Mouse (Mus musculus) large intestine, adult 2 months (tissue): Measurements from ENCODE around the gene C2cd2l. TPM values are rescaled to one million over a fixed set of nuclear protein-coding genes. Genes with fewer than 3 reads are reported as not detected.
"Not testable (repeated sequence)": the region's sequence is repeated elsewhere in the genome, so short reads cannot be mapped to it uniquely, and the experiment has no call there.

Experiments
- DNase-seq: peaks from one replicate; pipeline ENCODE4 v3.0.0-alpha.2; 2012; ENCODE audit warnings: low read depth, low spot score
- WGBS: fragments of 180-500 bp; shearing (Covaris S2); methylation state at CpG from one replicate; pipeline ENCODE4 v1.1.7; 2018; 5-methylcytosine and 5-hydroxymethylcytosine counted together
- polyA plus RNA-seq: library from polyadenylated mRNA; depleted of rRNA; stranded (reverse); fragments of >200 nt; gene quantifications from 2 replicates; pipeline ENCODE4 v1.2.3, GENCODE M21; 2012

The C2cd2l gene
- polyA plus RNA-seq, 1 experiment = 114 TPM

DNA sequence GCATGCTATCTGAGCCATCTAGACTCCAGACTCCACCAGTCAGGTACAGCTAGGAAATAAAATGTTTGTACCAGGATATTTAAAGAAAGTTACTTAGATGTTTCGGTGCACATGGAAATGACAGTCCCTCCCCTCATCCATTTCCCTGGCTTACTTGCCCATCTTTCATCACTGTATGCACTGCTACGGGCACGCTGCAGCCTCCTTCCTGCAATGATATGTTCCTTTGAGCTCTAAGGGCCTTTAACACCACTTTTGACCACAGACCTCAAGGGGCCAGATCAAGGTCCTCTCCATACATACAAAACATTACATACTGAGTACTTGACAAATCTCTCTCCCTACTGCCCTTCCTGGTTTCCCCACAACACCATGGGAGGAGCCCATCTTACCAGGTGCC lies 16.9 kb upstream of the C2cd2l start:
- no peak for DNase-seq
- WGBS = 65% methylated on average over 3 of the region's 3 CpGs

DNA sequence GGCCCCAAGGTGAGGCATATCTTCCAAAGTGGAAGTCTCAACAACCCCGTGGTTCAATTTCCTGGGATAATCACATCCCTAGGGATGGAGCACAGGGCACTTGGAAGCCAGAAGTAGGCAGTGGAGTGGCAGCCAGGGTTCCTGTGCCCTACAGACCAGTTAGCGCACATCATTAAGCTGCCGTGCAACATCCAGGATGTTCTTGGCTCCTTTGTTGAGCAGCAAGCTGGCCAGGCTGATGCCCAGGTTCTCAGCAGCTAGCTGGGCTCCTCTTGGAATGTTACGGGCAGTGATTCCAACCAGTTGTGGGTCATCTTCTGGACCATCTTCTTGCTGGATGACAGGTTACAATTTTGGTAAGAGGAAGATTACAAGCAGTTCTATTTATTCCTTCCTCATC lies 16.4 kb upstream of the C2cd2l start:
- 35% methylated on average over 4 of the region's 4 CpGs for WGBS
- not testable (repeated sequence) for DNase-seq

- 5% methylated on average over 5 of the region's 5 CpGs for WGBS
- DNase-seq = no peak
Measured at GRCm38 (mm10) chr9:44336093-44336406, 16.0 kb upstream of the C2cd2l start.

DNA sequence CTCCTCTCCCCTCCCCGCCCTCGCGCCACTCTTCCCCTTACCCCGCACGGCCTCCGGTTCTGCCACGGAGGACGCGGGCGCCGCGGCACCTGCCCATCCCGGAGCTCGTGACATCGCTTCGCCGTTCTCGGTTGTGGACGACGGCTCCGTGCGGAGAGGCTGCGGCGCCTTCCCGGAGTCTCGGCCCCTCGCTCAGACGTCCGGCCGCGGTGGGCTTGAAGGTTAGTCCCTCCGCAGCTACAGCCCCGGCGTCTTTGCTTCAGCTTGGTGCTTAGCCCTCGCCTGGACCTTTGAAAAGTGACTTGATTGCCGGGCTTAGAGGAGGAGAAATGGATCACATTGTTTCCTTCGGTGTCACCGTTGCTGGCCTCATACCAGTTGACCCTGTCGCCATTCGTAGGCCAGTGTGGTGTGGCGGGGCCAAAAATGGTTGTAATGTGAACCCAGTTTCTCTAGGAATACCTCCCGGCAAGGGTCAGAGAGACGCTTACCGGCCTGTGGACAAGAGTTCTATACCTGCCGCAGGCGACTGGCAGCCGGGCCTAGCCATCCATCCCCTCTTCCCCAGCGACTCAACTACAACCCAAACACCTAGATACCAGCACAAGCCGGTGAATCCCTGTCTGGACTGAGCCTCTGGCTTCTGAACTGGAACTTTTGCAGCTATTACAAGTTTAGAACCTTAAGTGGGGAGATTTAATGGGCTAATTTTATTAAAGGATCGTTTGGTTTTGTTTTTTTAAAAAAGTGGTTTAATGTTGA lies 15.4 kb upstream of the C2cd2l start:
- no peak for DNase-seq
- under 1% methylated on average over 50 of the region's 50 CpGs for WGBS

DNA sequence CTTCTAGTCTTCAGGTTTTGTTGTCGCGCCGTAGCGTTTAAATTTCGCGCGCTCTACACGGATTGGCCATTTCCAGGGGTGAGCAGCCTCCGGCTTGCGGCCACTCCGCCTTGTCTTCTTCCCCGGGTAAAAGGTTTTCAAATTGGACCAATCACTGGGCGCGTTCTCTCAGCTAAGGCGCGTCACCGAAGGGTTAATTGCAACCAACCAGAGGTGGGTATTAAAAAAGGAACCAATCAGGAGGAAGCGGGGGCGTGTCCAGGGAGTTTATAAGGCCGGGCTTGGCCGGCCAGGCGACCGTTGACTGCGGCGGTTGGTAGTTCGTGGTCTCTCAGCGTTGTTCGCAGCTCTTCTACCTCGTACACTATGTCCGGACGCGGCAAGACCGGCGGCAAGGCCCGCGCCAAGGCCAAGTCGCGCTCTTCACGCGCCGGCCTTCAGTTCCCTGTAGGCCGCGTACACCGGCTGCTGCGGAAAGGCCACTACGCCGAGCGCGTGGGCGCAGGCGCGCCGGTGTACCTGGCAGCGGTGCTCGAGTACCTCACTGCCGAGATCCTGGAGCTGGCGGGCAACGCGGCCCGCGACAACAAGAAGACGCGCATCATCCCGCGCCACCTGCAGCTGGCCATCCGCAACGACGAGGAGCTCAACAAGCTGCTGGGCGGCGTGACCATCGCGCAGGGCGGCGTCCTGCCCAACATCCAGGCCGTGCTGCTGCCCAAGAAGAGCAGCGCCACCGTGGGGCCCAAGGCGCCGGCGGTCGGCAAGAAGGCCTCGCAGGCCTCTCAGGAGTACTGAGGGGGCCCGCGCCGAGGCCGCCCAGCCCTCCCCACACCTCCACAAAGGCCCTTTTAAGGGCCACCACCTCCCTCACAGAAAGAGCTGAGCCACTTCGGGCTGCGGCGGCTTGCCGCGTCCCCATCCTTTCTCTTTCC lies 14.6 kb upstream of the C2cd2l start, which contains the start of gene H2afx:
Gene H2afx (plus strand): TSS at position 299 of the 935 bp plus-strand sequence.
- DNase-seq = peak; percentile 99
- under 1% methylated on average over 91 of the region's 91 CpGs for WGBS

DNA sequence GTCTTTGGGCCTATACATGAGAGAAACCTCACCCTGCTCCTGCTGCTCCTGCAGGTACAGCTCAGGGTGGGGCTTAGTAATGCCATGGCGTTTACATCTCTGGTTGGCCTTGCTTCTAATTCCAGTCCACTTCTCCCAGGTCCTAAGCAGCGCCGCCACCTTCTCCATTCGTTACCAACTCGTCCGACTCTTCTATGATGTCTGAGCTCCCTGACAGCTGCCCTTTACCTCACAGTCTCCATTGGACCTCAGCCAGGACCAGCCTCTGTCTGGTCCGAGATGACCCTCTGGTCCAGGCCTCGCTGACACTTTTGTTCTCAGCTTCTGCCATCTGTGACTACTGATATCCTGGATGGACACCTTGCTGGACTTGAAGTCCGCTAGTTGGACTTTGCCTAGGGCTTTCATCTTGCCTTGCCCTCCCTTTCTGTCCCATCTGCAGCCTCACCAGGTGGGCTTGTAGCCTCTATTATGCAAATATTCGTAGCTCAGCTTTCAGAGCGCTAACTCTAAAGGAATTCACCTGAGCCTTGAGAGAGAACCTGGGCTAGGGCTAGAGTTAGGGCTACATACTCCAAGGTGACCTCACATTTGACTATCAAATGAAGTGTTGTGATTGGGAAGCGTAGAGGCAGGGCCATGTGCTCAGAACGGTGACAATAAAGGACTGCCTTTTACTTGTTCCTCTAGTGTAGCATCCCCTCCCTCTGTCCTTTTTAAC lies 13.0 kb upstream of the C2cd2l start:
- DNase-seq = no peak
- WGBS = 91% methylated on average over 13 of the region's 13 CpGs

GRCm38 (mm10) chr9:44330736-44331135 lies 10.7 kb upstream of the C2cd2l start:
- DNase-seq = no peak
- 47% methylated on average over 6 of the region's 6 CpGs for WGBS

- no peak for DNase-seq
- WGBS = 84% methylated on average over 5 of the region's 5 CpGs
Measured at GRCm38 (mm10) chr9:44327926-44328325, 7.8 kb upstream of the C2cd2l start.

GRCm38 (mm10) chr9:44327064-44327711 lies 7.1 kb upstream of the C2cd2l start:
- no peak for DNase-seq
- under 1% methylated on average over 22 of the region's 22 CpGs for WGBS

DNA sequence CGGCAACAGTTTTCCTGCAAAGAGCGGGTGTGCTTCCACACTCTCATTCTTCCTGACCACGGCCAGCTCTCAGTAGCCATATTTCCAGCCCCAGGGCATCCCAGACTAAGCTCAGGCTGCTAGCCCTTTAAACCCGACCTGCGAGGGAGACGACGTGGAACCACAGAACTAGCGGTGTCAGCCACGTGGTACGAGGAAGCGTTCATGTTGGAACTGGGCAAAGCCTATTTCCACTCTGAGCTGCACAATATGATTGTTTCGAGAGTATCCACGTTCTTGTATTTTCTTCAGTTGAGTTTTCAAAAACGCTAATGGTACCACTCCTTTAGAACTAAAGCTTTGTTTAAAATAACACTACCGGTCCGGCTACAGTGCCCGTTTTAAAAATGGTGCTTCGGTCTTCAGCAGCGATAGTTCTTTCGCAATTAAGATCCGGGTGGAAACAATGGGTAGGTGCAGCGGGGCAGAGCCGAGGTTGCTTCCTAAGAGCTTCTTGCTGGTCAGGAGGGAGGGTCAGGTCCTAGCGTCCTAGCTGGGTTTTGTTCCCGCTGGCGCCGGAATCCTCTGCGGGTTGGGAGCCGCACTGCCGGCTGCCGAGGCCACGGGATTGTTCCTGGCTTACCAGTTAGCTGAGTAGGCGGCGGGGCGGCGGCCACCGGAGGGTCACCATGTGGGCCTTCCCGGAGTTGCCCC lies 6.4 kb upstream of the C2cd2l start:
- under 1% methylated on average over 38 of the region's 38 CpGs for WGBS
- peak; percentile 80 for DNase-seq

DNA sequence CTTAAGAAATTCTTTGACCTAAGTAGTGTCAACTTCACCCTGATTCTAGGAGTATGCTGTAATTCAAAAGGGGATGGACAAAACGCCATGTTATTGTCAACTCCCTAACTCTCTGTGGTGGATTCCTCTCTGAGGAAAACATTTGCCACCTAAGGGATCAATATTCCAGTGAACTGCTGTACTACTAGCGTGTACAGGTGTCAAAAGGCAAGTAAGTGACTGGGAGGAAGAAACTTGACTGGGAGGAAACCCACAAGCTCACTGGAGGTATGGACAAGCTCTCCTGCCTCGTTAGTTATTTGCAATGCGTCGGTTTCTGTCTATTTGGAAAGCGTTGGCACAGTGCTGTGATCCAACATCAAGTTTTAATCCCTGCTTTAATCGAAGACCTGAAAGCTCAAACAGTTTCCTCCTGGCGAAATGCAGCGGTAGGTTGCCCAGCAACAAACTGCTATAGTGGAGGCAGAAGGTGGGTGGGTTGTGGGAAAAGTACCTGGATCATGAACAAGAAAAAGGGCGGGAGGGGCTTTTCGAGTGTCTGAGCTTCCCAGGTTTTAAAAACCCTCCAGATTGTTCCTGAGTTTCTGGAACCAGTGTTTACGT lies 5.8 kb upstream of the C2cd2l start, which contains the start of gene Dpagt1:
Gene Dpagt1 (plus strand): TSS at position 252 of the 603 bp plus-strand sequence.
- WGBS = under 1% methylated on average over 12 of the region's 12 CpGs

DNA sequence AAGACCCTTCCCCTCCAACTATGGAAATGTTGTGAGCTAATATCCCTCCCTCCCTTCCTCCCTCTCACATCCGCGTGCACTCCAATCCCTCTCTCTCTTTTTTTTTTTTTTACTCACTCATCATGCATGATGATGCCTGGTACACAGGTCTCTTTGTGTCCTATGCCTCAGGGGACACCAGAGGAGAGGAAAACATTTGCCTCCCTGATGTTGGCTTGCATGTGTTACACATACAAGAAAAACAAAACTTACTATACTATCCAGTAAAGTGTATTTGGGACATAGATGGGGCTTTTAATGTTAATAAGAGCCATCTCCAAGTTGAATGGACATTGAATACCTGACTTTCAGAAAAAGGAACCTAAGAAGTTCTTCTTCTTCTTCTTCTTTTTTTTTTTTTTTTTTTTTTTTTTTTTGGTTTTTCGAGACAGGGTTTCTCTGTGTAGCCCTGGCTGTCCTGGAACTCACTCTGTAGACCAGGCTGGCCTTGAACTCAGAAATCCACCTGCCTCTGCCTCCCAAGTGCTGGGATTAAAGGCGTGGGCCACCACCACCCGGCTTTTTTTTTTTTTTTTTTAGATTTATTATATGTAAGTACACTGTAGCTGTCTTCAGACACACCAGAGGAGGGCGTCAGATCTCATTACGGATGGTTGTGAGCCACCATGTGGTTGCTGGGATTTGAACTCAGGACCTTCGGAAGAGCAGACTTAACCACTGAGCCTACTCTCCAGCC lies 5.1 kb upstream of the C2cd2l start:
- 47% methylated on average over 7 of the region's 8 CpGs for WGBS
- not testable (repeated sequence) for DNase-seq

More for the DNA sequence above, 5.8 kb upstream of the C2cd2l start, which contains the start of gene Dpagt1:
- no peak for DNase-seq

DNA sequence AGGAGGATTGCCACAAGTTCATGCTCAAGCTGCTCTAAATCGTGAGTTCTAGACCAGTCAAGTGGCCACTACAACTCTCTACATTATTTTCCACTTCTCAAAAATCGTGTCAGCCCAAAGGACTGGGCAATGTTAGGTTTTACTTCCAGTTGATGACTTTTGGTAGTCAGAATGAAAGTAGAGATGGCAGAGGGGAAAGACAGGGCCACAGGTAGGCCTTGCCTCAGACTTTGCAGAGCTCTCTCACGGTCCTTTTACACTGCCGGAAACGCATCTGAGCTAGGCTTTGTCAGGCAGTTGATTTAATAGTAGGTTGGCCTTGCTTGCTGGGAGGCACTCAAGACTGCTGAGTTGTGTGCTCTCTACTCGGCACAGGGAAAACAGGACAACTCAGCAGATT lies 4.1 kb upstream of the C2cd2l start:
- 85% methylated on average over 6 of the region's 6 CpGs for WGBS
- no peak for DNase-seq

DNA sequence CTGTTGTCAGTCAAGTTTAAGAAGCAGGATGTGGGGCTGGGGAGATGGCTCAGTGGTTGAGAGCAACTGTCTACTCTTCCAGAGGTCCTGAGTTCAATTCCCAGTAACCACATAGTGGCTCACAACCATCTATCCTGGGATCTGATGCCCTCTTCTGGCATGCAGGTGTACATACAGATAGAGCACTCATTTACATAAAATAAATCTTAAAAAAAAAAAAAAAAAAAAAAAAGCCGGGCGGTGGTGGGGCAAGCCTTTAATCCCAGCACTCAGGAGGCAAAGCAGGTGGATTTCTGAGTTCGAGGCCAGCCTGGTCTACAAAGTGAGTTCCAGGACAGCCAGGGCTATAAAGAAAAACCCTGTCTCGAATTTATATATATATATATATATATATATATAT lies 3.6 kb upstream of the C2cd2l start:
- WGBS = 57% methylated on average over 4 of the region's 4 CpGs
- DNase-seq = not testable (repeated sequence)

GRCm38 (mm10) chr9:44320799-44321133 lies 681 bp upstream of the C2cd2l start:
- WGBS = 15% methylated on average over 6 of the region's 6 CpGs
- no peak for DNase-seq

DNA sequence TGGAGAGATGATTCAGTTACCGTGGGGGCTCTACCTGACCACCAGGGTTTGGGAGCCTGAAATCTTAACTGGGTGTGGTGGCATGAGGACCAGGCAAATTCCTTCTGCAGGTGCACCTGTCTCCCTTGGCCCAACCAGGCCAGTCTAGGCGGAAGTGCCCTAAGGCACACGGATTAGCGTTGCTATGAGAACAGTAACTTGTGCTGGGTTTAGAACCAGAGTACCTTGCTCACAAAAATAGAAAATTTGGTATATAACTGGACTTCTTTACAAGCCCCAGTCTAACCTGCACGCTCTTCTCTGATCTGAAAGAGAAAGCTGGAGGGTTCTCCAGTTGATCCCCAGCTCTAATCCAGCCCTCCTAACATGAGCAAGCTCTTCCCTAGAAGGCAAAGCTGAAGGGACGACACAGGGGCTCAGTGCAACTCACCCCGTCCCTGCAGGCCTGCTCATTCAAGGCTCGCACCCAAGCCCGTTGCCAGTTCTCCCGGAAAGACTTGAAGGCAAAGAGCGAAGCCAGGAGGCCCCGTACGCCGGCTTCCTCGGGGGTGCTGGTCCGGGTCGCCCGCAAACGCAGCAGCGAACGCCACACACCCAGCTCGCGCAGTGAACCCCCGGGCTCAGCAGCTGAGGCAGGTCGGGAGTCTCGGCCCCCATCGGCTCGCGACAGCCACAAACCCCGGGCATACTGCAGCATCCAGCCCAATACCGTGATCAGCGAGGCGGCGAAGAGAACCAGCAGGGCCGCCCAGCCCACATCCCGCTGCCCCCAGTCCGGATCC lies 789 bp downstream of the C2cd2l start:
- WGBS = 2% methylated on average over 37 of the region's 37 CpGs
- DNase-seq = no peak

GRCm38 (mm10) chr9:44318826-44319095 lies 1.3 kb downstream of the C2cd2l start:
- no peak for DNase-seq
- WGBS = 19% methylated on average over 3 of the region's 3 CpGs
